Mouse (Mus musculus) myocyte (in vitro differentiated cells): ENCODE results near the gene Tm9sf1.

Experiments
- MYOG ChIP-seq, 3 experiments: IDR thresholded peaks; one replicate each; pipeline ENCODE4 v1.6.1; 2011; ENCODE audit warnings: control low read depth in 2 of 3, low read depth in 2 of 3, mild to moderate bottlenecking in 2 of 3; ENCODE audit not compliant: insufficient read length in 2 of 3, control insufficient read depth in 1 of 3, insufficient read depth in 1 of 3
- POLR2AphosphoS2 ChIP-seq: IDR thresholded peaks from one replicate; pipeline ENCODE4 v1.6.1; 2011; ENCODE audit warnings: low read depth, control low read depth; ENCODE audit not compliant: insufficient read length

- TF ChIP-seq POLR2AphosphoS2 (no peak), MYOG (IDR thresholded peaks at IDR 0.05; ENCODE audit: control insufficient read depth in 1 of 3, insufficient read depth in 1 of 3, insufficient read length in 2 of 3, low read depth in 2 of 3) (no peak)
These were observed 38.5 kb upstream of the Tm9sf1 start for GRCm38 (mm10) chr14:55682118-55682493.
